Mouse (Mus musculus) forebrain, embryonic 13.5 days (tissue): ENCODE measurements around the gene Higd1a. TPM values are rescaled to one million over a fixed set of nuclear protein-coding genes. Genes with fewer than 3 reads are reported as not detected.
A peak's percentile ranks its signal among the peaks of the same experiment; 100 is the strongest.

Experiments used
- ATAC-seq: fragments of 200-750 bp; cut with Nextera tagmentation; 2 replicates; pipeline ENCODE4 v1.8.0; 2017
- H3K27ac ChIP-seq: fragments of 300-500 bp; sonication (generic); 2 replicates; pipeline ENCODE4 v1.5.1; 2015; ENCODE audit warnings: inconsistent platforms, mild to moderate bottlenecking, moderate library complexity
- H3K27me3 ChIP-seq: fragments of 300-500 bp; sonication (generic); 2 replicates; pipeline ENCODE4 v1.6.1; 2015; ENCODE audit warnings: mild to moderate bottlenecking, inconsistent platforms
- H3K36me3 ChIP-seq: fragments of 300-500 bp; sonication (generic); 2 replicates; pipeline ENCODE4 v1.6.1; 2015; ENCODE audit warnings: mild to moderate bottlenecking, inconsistent platforms; ENCODE audit not compliant: poor library complexity, severe bottlenecking
- H3K4me1 ChIP-seq: fragments of 300-500 bp; sonication (generic); 2 replicates; pipeline ENCODE4 v1.6.1; 2015; ENCODE audit warnings: inconsistent platforms
- H3K4me2 ChIP-seq: fragments of 300-500 bp; sonication (generic); 2 replicates; pipeline ENCODE4 v1.6.1; 2015; ENCODE audit warnings: inconsistent platforms, mild to moderate bottlenecking, moderate library complexity
- H3K4me3 ChIP-seq: fragments of 300-500 bp; sonication (generic); 2 replicates; pipeline ENCODE4 v1.5.1; 2015; ENCODE audit warnings: mild to moderate bottlenecking, inconsistent platforms
- H3K9ac ChIP-seq: fragments of 300-500 bp; sonication (generic); 2 replicates; pipeline ENCODE4 v1.6.1; 2015; ENCODE audit warnings: mild to moderate bottlenecking, inconsistent platforms
- H3K9me3 ChIP-seq: fragments of 300-500 bp; sonication (generic); replicated peaks from 2 replicates; pipeline ENCODE4 v1.6.1; 2016; ENCODE audit warnings: inconsistent platforms
- WGBS: fragments of 180-500 bp; shearing (Covaris S2); methylation state at CpG from one replicate; pipeline ENCODE4 v1.1.7; 2015; 5-methylcytosine and 5-hydroxymethylcytosine counted together
- polyA plus RNA-seq: library from polyadenylated mRNA; unstranded; fragments of >200 nt; fragmentation: Nextera tagmentation; extraction: Ambion mirVana; gene quantifications from 2 replicates; pipeline ENCODE4 v1.2.1, GENCODE M21; 2015

Gene Higd1a
- 151 and 159 TPM in 2 replicates for polyA plus RNA-seq

- Histone ChIP-seq H3K4me2 (peak within 1 kb of the TSS; percentile 93), H3K36me3 (no peaks in the 10 kb centered on the region), H3K27ac (peak within 1 kb of the TSS; percentile 94), H3K4me1 (peaks cover 15% of the 10 kb centered on the region), H3K9me3 (no peaks in the 10 kb centered on the region), H3K27me3 (no peaks in the 10 kb centered on the region), H3K4me3 (peak within 1 kb of the TSS; percentile 81), H3K9ac (peak within 1 kb of the TSS; percentile 90)
- 10% methylated on average over 6 of the region's 6 CpGs for WGBS
- ATAC-seq: no peak
These were observed at the start of gene Higd1a for GRCm38 (mm10) chr9:121858153-121858488. Gene Higd1a (minus strand): TSS chr9:121858362.

- Histone ChIP-seq H3K27me3 (no peaks in the 10 kb centered on the region), H3K4me1 (no peaks in the 10 kb centered on the region), H3K4me2 (no peak overlapping the region), H3K9ac (no peak overlapping the region), H3K36me3 (no peaks in the 10 kb centered on the region), H3K27ac (no peak overlapping the region), H3K9me3 (no peaks in the 10 kb centered on the region), H3K4me3 (no peak overlapping the region)
- ATAC-seq: no peak
- 78% methylated on average over 10 of the region's 10 CpGs for WGBS
These were observed 49.4 kb upstream of the Higd1a start for GRCm38 (mm10) chr9:121907356-121908070.

- H3K36me3 ChIP-seq: no peaks in the 10 kb centered on the region
- H3K27ac ChIP-seq: no peak overlapping the region
- 86% methylated on average over 5 of the region's 5 CpGs for whole genome bisulfite sequencing
- no peak overlapping the region for H3K4me2 ChIP-seq
- no peaks in the 10 kb centered on the region for H3K4me1 ChIP-seq
- ATAC-seq: no peak
- no peaks in the 10 kb centered on the region for H3K27me3 ChIP-seq
- no peaks in the 10 kb centered on the region for H3K9me3 ChIP-seq
- H3K4me3 ChIP-seq: no peak overlapping the region
- H3K9ac ChIP-seq: no peak overlapping the region
These were observed 48.3 kb upstream of the Higd1a start for GRCm38 (mm10) chr9:121906456-121906855.

- H3K9ac ChIP-seq: no peak overlapping the region
- H3K4me2 ChIP-seq: no peak overlapping the region
- no peaks in the 10 kb centered on the region for H3K4me1 ChIP-seq
- 85% methylated on average over 4 of the region's 4 CpGs for WGBS
- no peak overlapping the region for H3K4me3 ChIP-seq
- H3K27me3 ChIP-seq: no peaks in the 10 kb centered on the region
- no peak for ATAC-seq
- no peaks in the 10 kb centered on the region for H3K9me3 ChIP-seq
- H3K36me3 ChIP-seq: no peaks in the 10 kb centered on the region
- no peak overlapping the region for H3K27ac ChIP-seq
These were observed 47.5 kb upstream of the Higd1a start for GRCm38 (mm10) chr9:121905556-121906185.

GRCm38 (mm10) chr9:121904946-121905345 lies 46.8 kb upstream of the Higd1a start:
- Histone ChIP-seq H3K9ac (no peak overlapping the region), H3K36me3 (no peaks in the 10 kb centered on the region), H3K4me2 (no peak overlapping the region), H3K4me1 (no peaks in the 10 kb centered on the region), H3K9me3 (no peaks in the 10 kb centered on the region), H3K27me3 (no peaks in the 10 kb centered on the region), H3K27ac (no peak overlapping the region), H3K4me3 (no peak overlapping the region)
- WGBS: 91% methylated on average over 7 of the region's 7 CpGs
- no peak for ATAC-seq

GRCm38 (mm10) chr9:121904319-121904718 lies 46.2 kb upstream of the Higd1a start:
- no peak overlapping the region for H3K9ac ChIP-seq
- no peaks in the 10 kb centered on the region for H3K27me3 ChIP-seq
- H3K4me2 ChIP-seq: no peak overlapping the region
- H3K36me3 ChIP-seq: no peaks in the 10 kb centered on the region
- H3K27ac ChIP-seq: no peak overlapping the region
- ATAC-seq: no peak
- H3K9me3 ChIP-seq: no peaks in the 10 kb centered on the region
- H3K4me1 ChIP-seq: no peaks in the 10 kb centered on the region
- H3K4me3 ChIP-seq: no peak overlapping the region
- WGBS: 86% methylated on average over 4 of the region's 4 CpGs

GRCm38 (mm10) chr9:121903476-121904305 lies 45.5 kb upstream of the Higd1a start:
- ATAC-seq: no peak
- Histone ChIP-seq H3K4me1 (no peaks in the 10 kb centered on the region), H3K36me3 (no peaks in the 10 kb centered on the region), H3K4me2 (no peak overlapping the region), H3K27me3 (no peaks in the 10 kb centered on the region), H3K4me3 (no peak overlapping the region), H3K9ac (no peak overlapping the region), H3K9me3 (no peaks in the 10 kb centered on the region), H3K27ac (no peak overlapping the region)
- 78% methylated on average over 8 of the region's 8 CpGs for WGBS

- H3K4me3 ChIP-seq: no peak overlapping the region
- H3K4me2 ChIP-seq: no peak overlapping the region
- ATAC-seq: no peak
- 75% methylated on average over 5 of the region's 5 CpGs for WGBS
- no peaks in the 10 kb centered on the region for H3K27me3 ChIP-seq
- no peaks in the 10 kb centered on the region for H3K4me1 ChIP-seq
- no peak overlapping the region for H3K27ac ChIP-seq
- no peaks in the 10 kb centered on the region for H3K9me3 ChIP-seq
- no peak overlapping the region for H3K9ac ChIP-seq
- H3K36me3 ChIP-seq: no peaks in the 10 kb centered on the region
These were observed 43.8 kb upstream of the Higd1a start for GRCm38 (mm10) chr9:121901710-121902700.

GRCm38 (mm10) chr9:121900282-121900855 lies 42.2 kb upstream of the Higd1a start:
- no peak overlapping the region for H3K27ac ChIP-seq
- 79% methylated on average over 5 of the region's 5 CpGs for WGBS
- H3K4me3 ChIP-seq: no peak overlapping the region
- H3K36me3 ChIP-seq: no peaks in the 10 kb centered on the region
- no peak for ATAC-seq
- no peaks in the 10 kb centered on the region for H3K27me3 ChIP-seq
- H3K4me1 ChIP-seq: no peaks in the 10 kb centered on the region
- no peak overlapping the region for H3K4me2 ChIP-seq
- no peak overlapping the region for H3K9ac ChIP-seq
- no peaks in the 10 kb centered on the region for H3K9me3 ChIP-seq

GRCm38 (mm10) chr9:121899306-121899705 lies 41.1 kb upstream of the Higd1a start:
- Histone ChIP-seq H3K4me1 (no peaks in the 10 kb centered on the region), H3K27ac (no peak overlapping the region), H3K27me3 (no peaks in the 10 kb centered on the region), H3K9me3 (no peaks in the 10 kb centered on the region), H3K4me3 (no peak overlapping the region), H3K9ac (no peak overlapping the region), H3K36me3 (no peaks in the 10 kb centered on the region), H3K4me2 (no peak overlapping the region)
- no peak for ATAC-seq
- 75% methylated on average over 6 of the region's 6 CpGs for WGBS

GRCm38 (mm10) chr9:121898245-121898644 lies 40.1 kb upstream of the Higd1a start, which contains the start of gene Ackr2:
Gene Ackr2 (plus strand): TSS chr9:121898355.
- no peak within 1 kb of the TSS for H3K4me2 ChIP-seq
- no peak within 1 kb of the TSS for H3K27ac ChIP-seq
- H3K9ac ChIP-seq: no peak within 1 kb of the TSS
- no peaks in the 10 kb centered on the region for H3K27me3 ChIP-seq
- no peaks in the 10 kb centered on the region for H3K9me3 ChIP-seq
- ATAC-seq: no peak
- H3K4me1 ChIP-seq: no peaks in the 10 kb centered on the region
- H3K4me3 ChIP-seq: no peak within 1 kb of the TSS
- 70% methylated on average over 6 of the region's 9 CpGs for WGBS
- no peaks in the 10 kb centered on the region for H3K36me3 ChIP-seq
